Mouse (Mus musculus): ENCODE results near the gene Spata16. TPM values are rescaled to one million over a fixed set of nuclear protein-coding genes. Genes with fewer than 3 reads are reported as not detected.

The Spata16 gene
- total and polyA plus RNA-seq, 3 experiments = not detected

DNA sequence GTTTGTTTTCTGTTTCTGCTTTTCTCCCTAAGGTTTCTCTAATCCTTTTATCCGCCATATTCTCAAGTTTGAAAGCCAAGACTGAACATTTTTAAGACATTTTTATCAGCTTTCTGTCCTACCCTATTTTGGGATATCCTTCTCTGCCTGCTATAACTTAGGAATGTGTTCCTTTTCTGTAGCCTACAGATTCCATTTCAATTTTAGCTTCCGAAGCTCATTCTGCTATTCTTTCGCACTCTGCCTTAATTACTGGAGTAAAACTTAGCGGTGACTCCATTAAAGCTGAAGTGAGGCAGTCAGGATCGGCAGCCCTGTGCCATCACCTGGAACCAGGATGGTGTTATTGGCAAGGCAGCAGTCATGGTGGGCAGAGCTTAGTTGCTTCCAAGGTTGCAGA, 178.3 kb downstream of the Spata16 start:
- TF ChIP-seq HCFC1 (IDR thresholded peaks at IDR 0.05; ENCODE audit: low read depth, low read length) = no peak
- no peak for TF ChIP-seq CHD2 (IDR thresholded peaks at IDR 0.05; ENCODE audit: low read length)
- no peak for TF ChIP-seq KAT2A (conservative IDR thresholded peaks at IDR 0.05; ENCODE audit: low read depth, low read length)
- no peak for TF ChIP-seq SMC3 (IDR thresholded peaks at IDR 0.05; ENCODE audit: low read depth, low read length)
- no peak for TF ChIP-seq RAD21 (IDR thresholded peaks at IDR 0.05; ENCODE audit: low read depth, low read length)
- TF ChIP-seq MAFK (IDR thresholded peaks at IDR 0.05; ENCODE audit: borderline replicate concordance, low read depth, low read length) = no peak
- TF ChIP-seq EP300 (IDR thresholded peaks at IDR 0.05; ENCODE audit: low read depth in 1 of 2, low read length in 2 of 2) = no peak
- Histone ChIP-seq H3K27me3 (ENCODE audit: control insufficient read depth in 1 of 2, insufficient read depth in 2 of 2, low read length in 2 of 2) (no peaks in the 10 kb centered on the region), H3K79me2 (ENCODE audit: control insufficient read depth, insufficient read depth, low read length, poor library complexity) (no peaks in the 10 kb centered on the region), H3K36me3 (ENCODE audit: control insufficient read depth in 1 of 2, insufficient read depth in 2 of 2, low read length in 2 of 2) (no peaks in the 10 kb centered on the region), H3K4me1 (ENCODE audit: control insufficient read depth in 1 of 2, insufficient read depth in 2 of 2, low read length in 2 of 2) (no peaks in the 10 kb centered on the region), H3K9me3 (replicated peaks; ENCODE audit: insufficient read depth, low read length) (no peaks in the 10 kb centered on the region), H3K4me3 (ENCODE audit: control insufficient read depth in 1 of 2, insufficient read depth in 1 of 2, low read depth in 2 of 2, low read length in 2 of 2) (no peak overlapping the region), H3K27ac (ENCODE audit: control insufficient read depth, low read depth, low read length) (no peak overlapping the region), H3K9ac (ENCODE audit: control insufficient read depth, low read depth, low read length, poor library complexity, severe bottlenecking) (no peak overlapping the region)
- no peak for DNase-seq (ENCODE audit: low read depth, low spot score)

DNA sequence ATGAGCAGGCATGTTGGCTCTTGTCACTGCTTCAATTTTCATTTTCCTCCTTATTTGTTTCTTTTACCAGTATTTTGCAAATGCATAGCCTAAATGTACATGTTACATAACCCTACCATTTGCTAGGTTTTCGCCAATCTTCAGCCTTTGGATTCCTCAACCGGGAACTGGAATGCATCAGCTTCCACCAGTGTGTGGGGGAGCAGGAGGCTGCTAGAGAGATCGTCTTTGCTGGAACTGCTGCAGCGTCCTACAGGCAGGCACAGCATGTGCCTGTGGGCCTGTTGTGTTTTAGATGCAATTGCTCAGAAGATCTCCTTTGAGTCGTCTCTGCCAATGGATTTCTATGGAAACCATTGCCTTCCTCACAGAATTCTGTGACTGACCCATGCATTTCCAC, 182.0 kb downstream of the Spata16 start:
- TF ChIP-seq TBP (IDR thresholded peaks at IDR 0.05; ENCODE audit: low read depth, low read length) = no peak
- no peak for TF ChIP-seq EP300 (IDR thresholded peaks at IDR 0.05; ENCODE audit: low read depth in 1 of 2, low read length in 2 of 2)
- Histone ChIP-seq H3K27me3 (ENCODE audit: control insufficient read depth in 1 of 2, insufficient read depth in 2 of 2, low read length in 2 of 2) (no peaks in the 10 kb centered on the region), H3K4me1 (ENCODE audit: control insufficient read depth in 1 of 2, insufficient read depth in 2 of 2, low read length in 2 of 2) (no peaks in the 10 kb centered on the region), H3K4me3 (ENCODE audit: control insufficient read depth in 1 of 2, insufficient read depth in 1 of 2, low read depth in 2 of 2, low read length in 2 of 2) (no peak overlapping the region), H3K9me3 (replicated peaks; ENCODE audit: insufficient read depth, low read length) (no peaks in the 10 kb centered on the region), H3K9ac (ENCODE audit: control insufficient read depth, low read depth, low read length, poor library complexity, severe bottlenecking) (no peak overlapping the region), H3K36me3 (ENCODE audit: control insufficient read depth in 1 of 2, insufficient read depth in 2 of 2, low read length in 2 of 2) (no peaks in the 10 kb centered on the region), H3K79me2 (ENCODE audit: control insufficient read depth, insufficient read depth, low read length, poor library complexity) (no peaks in the 10 kb centered on the region), H3K27ac (ENCODE audit: control insufficient read depth, low read depth, low read length) (no peak overlapping the region)
- DNase-seq (ENCODE audit: low read depth, low spot score) = no peak

DNA sequence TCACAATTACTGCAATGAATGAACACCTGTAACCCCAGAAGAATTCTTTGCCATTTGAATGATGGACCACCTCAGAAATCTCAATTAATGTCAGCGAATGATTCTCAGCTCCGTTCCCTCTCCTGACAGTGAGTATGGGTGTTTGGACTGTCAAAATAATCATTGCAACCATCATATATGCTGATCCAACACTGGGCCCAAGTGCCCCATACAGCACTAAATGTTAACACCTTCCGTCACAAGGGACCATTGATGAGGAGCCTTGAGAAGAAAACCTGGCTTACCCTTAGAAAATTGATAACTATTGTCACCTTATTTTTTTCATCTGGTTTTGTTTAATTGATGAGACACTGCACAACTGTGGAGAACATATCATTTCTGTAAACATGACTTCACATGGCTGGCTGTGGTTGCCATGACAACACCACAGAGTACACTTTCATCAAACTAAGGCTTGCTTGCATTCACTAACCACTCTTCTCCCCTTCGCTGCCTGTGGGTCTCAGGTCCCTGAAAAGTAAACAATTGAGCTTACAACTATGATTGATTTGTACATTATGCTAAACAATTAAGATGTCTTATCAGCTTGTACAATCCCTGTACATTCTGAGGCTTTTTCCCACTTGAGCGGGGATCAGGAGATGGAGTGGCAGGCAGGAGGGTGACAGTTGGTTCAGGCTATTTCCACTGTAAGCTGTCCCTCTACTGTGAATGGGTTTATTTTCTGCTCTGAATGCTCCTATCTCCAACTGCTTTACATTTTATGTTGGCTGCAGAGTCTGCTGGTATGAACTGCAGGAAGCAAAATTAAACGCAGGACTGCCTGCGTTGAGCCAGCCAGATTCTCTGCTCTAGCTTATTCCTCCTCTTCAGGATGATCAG, 189.8 kb downstream of the Spata16 start:
- Histone ChIP-seq H3K9ac (ENCODE audit: control insufficient read depth, low read depth, low read length, poor library complexity, severe bottlenecking) (no peak overlapping the region), H3K36me3 (ENCODE audit: control insufficient read depth in 1 of 2, insufficient read depth in 2 of 2, low read length in 2 of 2) (no peaks in the 10 kb centered on the region), H3K9me3 (replicated peaks; ENCODE audit: insufficient read depth, low read length) (no peaks in the 10 kb centered on the region), H3K27me3 (ENCODE audit: control insufficient read depth in 1 of 2, insufficient read depth in 2 of 2, low read length in 2 of 2) (no peaks in the 10 kb centered on the region; a peak in 2 of 4 replicates), H3K79me2 (ENCODE audit: control insufficient read depth, insufficient read depth, low read length, poor library complexity) (no peaks in the 10 kb centered on the region), H3K27ac (ENCODE audit: control insufficient read depth, low read depth, low read length) (no peak overlapping the region), H3K4me3 (ENCODE audit: control insufficient read depth in 1 of 2, insufficient read depth in 1 of 2, low read depth in 2 of 2, low read length in 2 of 2) (no peak overlapping the region), H3K4me1 (ENCODE audit: control insufficient read depth in 1 of 2, insufficient read depth in 2 of 2, low read length in 2 of 2) (no peaks in the 10 kb centered on the region)
- TF ChIP-seq USF2 (IDR thresholded peaks at IDR 0.05; ENCODE audit: borderline replicate concordance in 1 of 2, insufficient read depth in 1 of 2, low read depth in 1 of 2, low read length in 2 of 2) (no peak), MAX (IDR thresholded peaks at IDR 0.05; ENCODE audit: low read length) (no peak), ZC3H11A (IDR thresholded peaks at IDR 0.05; ENCODE audit: low read depth, low read length) (no peak), MEF2A (IDR thresholded peaks at IDR 0.05; ENCODE audit: extremely low read depth, insufficient replicate concordance, low read depth, low read length, poor library complexity, severe bottlenecking) (no peak), POLR2AphosphoS2 (IDR thresholded peaks at IDR 0.05; ENCODE audit: low read length) (no peak), NELFE (IDR thresholded peaks at IDR 0.05; ENCODE audit: low read depth, low read length) (no peak), POLR2AphosphoS5 (IDR thresholded peaks at IDR 0.05; ENCODE audit: borderline replicate concordance, low read depth, low read length) (no peak), UBTF (IDR thresholded peaks at IDR 0.05; ENCODE audit: borderline replicate concordance, insufficient read depth, low read depth, low read length) (no peak), EP300 (IDR thresholded peaks at IDR 0.05; ENCODE audit: low read depth in 1 of 2, low read length in 2 of 2) (no peak), JUND (IDR thresholded peaks at IDR 0.05; ENCODE audit: low read depth, low read length) (no peak), SMC3 (IDR thresholded peaks at IDR 0.05; ENCODE audit: low read depth, low read length) (no peak), ELF1 (IDR thresholded peaks at IDR 0.05; ENCODE audit: low read depth, low read length) (no peak), ZKSCAN1 (IDR thresholded peaks at IDR 0.05; ENCODE audit: low read depth, low read length) (no peak), CHD2 (IDR thresholded peaks at IDR 0.05; ENCODE audit: low read length) (no peak), MXI1 (IDR thresholded peaks at IDR 0.05; ENCODE audit: low read depth, low read length) (no peak), ZMIZ1 (IDR thresholded peaks at IDR 0.05; ENCODE audit: low read depth, low read length) (no peak), MYC (IDR thresholded peaks at IDR 0.05; ENCODE audit: low read depth, low read length) (no peak)
- DNase-seq (ENCODE audit: low read depth, low spot score) = no peak
